Mouse (Mus musculus) heart, postnatal 0 days (tissue): Measurements from ENCODE around the gene Clpp.

Experiments used
- CTCF ChIP-seq: IDR thresholded peaks from 2 replicates; pipeline ENCODE4 v1.5.1; 2016; ENCODE audit warnings: antibody characterized with exemption, control low read depth, low read depth
- EP300 ChIP-seq: IDR thresholded peaks from 2 replicates; pipeline ENCODE4 v1.6.1; 2016; ENCODE audit warnings: antibody characterized with exemption, low read depth

DNA sequence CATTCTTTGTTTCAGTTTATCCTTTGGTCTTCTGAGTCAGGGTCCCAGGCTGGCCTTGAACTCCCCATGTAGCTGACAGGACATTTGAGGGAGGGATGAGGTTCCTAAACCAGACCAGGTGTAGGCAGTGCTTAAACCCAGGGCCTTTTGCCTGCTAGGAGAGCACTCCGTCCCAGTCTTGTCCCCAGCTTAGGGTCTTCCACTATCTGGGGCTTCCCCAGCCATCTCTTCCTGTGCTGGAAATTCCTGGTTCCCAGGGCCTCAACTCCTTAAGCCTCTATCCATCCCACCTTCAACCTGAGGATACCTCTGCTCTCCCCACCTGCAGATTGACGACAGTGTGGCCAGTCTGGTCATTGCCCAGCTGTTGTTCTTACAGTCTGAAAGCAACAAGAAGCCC, 861 bp downstream of the Clpp start:
- TF ChIP-seq CTCF (no peak), EP300 (no peak)
